Mouse (Mus musculus): ENCODE results near the gene Oaz2.

- TF ChIP-seq CTCF (IDR thresholded peaks at IDR 0.05; ENCODE audit: low read depth, low read length) (no peak), POLR2A (IDR thresholded peaks at IDR 0.05; ENCODE audit: extremely low read depth, insufficient read depth, low read length) (no peak)
Measured at GRCm38 (mm10) chr9:65692959-65693603, 25.3 kb downstream of the Oaz2 start.
